Mouse (Mus musculus) adrenal gland, adult 18-20 months (tissue): ENCODE measurements around the gene Acp1. TPM values are rescaled to one million over a fixed set of nuclear protein-coding genes. Genes with fewer than 3 reads are reported as not detected.

Experiments
- DNase-seq, 2 experiments: peaks; one replicate each; pipeline ENCODE4 v3.0.0; 2021 to 2022; ENCODE audit warnings: low spot score in 2 of 2
- long read RNA-seq, 2 experiments: library from polyadenylated mRNA; stranded (forward); transcript quantifications; one replicate each; pipeline ENCODE4 v2.0.0; 2021
- total RNA-seq, 2 experiments: library from RNA; stranded (reverse); gene quantifications; 1 replicate in 1 of 2; 2 replicates in 1 of 2; pipeline ENCODE4 v1.2.3; 2021

Gene Acp1
- 10 to 100 TPM; 48.9 to 54.4 TPM for total RNA-seq
- long read RNA-seq, experiment 1, transcript Acp1-201 (6 exons, 3,066 nt): major isoform, 27 of 53 reads
- long read RNA-seq, experiment 1, transcript Acp1-202 (6 exons, 2,754 nt): minor isoform, 21 of 53 reads
- long read RNA-seq, experiment 1, partial matches to known transcripts: 0 of 53 reads
- long read RNA-seq, experiment 1, other reads (novel, unspliced or antisense): 4 of 53 reads
- long read RNA-seq, experiment 2, transcript Acp1-201 (6 exons, 3,066 nt): major isoform, 92 of 115 reads
- long read RNA-seq, experiment 2, transcript Acp1-202 (6 exons, 2,754 nt): minor isoform, 16 of 115 reads
- long read RNA-seq, experiment 2, partial matches to known transcripts: 2 of 115 reads
- long read RNA-seq, experiment 2, other reads (novel, unspliced or antisense): 5 of 115 reads

- peak; percentile 96 for DNase-seq
Measured at GRCm38 (mm10) chr12:30911261-30912047, at the start of gene Acp1, which contains the start of gene Sh3yl1. TSS of gene Acp1 (minus strand) at chr12:30911589. TSS of gene Sh3yl1 (plus strand) at chr12:30911668.

- DNase-seq: no peak
Measured at GRCm38 (mm10) chr12:30944197-30944596, 32.8 kb upstream of the Acp1 start.

DNA sequence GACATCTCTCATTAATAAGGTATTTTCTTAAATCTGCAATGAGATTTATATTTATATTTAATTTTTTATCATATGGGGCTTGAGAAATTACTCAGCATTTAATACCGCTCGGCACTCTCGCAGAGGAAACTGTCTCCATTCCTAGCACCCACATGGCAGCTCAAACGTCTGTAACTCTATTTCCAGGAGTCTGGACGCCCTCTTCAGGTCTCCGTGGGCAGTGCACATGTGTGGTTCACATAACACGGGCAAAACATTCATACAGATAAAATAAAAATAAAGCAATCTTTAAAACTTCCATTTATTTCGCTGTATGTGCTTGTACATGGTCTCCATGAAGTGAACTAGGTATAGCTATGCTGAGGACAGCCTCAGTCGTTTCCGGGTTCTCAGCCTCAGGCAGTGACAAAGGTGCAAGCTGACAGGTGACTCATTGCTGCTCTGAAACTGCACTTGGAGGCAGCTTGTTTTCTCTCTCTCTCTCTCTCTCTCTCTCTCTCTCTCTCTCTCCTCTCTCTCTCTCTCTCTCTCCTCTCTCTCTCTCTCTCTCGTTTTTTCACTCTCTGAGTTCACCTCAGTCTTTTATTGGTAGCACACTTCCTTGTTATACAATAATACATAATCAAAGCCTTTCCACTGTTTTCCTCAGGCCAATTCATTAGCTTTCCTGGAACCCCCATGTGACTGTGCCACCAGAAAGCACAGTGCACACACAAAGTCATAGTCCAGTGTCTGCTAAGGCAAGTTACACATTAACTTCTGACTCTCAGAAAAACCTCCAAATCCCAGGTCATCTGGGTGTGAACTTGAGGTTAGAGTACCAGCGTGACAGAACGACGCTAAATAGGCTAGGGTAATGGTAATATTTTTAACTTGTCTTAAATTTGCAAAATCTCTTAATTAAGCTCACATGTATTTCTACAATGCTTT, 31.9 kb upstream of the Acp1 start:
- DNase-seq: no peak

DNA sequence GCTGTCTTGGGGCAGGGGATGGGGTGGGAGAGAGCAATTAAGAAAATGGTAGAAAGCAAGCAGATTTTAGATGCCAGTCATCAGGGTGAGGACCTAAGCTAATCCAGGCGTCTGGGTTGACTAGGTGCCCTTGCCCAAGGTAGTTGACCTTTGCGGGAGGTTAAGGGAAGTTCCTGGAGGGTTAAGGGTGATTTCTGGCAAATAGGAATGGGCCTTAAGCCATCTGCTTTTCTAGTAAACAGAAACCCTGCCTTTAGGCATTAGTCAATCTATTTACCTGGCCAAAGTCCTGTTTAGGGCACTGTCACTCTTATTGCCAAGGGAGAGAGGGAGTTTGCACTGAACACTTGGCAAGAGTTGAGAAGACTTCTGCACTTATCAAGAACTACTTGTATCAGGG, 25.5 kb upstream of the Acp1 start:
- DNase-seq: no peak

DNA sequence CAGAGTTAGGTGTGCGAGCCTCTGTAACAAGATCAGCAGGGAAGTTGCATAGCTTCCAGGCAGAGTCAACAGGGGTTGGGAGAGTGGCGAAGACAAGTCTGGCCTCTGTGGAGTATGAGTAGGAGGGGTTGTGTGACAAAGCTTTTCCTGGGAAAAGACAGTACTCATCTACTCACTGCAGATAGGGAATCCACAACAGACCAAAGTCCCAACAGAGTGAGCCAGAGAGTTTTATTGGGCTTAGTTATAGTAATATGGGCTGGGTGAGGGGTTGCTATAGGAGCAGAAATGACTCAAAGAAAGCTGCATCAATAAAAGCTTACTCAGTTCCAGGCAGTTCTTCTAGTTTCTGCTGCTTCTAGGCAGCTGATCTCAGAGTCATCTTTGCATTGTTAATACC, 21.9 kb upstream of the Acp1 start:
- no peak for DNase-seq

GRCm38 (mm10) chr12:30928182-30928581, 16.8 kb upstream of the Acp1 start:
- DNase-seq: no peak

DNA sequence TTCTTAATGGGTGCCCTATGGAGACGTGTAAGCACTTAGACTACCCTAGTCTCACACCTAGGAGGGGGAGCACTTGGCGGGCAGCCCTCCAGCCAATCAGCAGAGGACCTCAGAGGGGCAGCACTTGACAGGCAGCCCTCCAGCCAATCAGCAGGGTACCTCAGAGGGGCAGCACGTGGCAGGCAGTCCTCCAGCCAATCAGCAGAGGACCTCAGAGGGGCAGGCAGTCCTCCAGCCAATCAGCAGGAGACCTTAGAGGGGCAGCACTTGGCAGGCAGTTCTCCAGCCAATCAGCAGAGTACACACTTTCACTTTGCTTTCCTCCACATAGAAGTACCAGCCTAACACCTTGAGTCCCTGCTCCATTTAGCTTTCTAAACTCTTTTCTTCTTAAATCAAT, 11.0 kb upstream of the Acp1 start:
- DNase-seq: no peak

DNA sequence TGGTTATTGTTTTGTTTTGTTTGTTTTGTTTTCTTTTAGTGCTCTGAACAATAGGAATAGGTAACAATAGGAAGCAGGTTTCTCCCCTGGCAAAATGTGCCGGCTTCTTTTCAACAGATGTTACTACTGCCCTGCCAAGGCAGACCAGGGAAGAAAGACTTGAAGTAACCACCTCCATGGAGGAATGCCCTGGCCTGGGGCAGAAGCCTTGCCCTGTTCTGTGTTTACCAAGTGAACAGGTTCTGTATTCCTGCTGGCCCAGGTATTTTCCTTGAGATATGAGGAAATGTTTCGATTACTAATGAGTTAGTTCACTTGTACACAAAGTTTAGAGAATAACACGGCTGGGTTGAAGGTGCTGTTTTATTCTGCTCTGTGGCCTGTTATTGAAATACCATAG, 1.5 kb upstream of the Acp1 start:
- no peak for DNase-seq

DNA sequence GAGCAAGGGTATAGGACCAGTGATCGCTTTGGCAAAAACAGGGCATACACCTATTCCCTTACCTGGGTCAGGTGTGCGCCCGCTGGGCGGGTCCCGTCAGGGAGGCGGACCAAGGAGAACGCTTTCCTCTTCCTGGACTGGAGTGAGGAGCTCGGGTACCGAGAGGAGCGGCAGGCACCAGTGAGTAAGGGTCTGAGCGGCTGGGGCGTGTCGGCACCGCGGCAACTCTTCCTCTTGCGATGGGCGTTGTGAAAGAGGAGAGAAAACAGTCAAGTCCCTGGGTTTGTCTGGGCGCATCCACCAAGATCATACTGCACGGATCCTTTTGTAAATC, 626 bp upstream of the Acp1 start:
- DNase-seq: peak; percentile 38 to 41

GRCm38 (mm10) chr12:30910860-30911259, 529 bp downstream of the Acp1 start:
- peak in 1 of 2 experiments; percentile 6 for DNase-seq

DNA sequence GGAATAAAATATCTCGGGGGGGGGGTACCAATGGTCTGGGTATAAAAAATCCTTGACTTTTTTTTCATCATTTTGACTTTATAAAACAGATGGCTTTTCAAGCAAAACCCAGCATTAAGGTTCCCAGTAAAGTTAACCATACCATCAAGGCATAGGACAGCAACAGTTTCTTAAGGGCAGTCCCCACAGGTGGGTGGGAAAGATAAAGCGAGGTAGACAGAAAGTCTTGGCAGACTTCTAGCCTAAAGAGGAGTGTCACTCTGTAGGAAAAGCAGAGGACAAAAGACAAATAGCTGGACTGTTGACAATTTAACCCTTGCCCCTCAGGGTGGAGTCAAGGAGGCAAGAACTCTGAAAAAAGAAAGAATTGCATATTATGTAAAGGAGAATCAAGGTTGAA, 1.5 kb downstream of the Acp1 start:
- no peak for DNase-seq

GRCm38 (mm10) chr12:30908658-30909057, 2.7 kb downstream of the Acp1 start:
- DNase-seq: no peak

DNA sequence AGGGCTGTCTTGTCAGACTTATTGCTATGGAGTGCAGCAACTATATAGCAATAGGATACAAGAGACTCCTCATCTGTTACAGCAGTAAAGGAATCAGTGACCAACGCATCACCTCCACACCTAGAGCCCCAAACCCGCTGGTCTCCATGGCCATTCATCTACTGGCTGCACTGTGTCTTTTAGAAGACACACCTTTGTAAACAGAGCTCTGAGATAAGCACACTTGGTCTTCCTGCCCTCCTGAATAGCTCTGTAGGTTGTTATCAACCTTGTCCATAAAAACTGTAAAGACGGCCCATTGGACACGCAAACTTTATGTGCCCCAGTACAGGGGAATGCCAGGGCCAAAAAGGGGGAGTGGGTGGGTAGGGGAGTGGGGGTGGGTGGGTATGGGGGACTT, 14.3 kb downstream of the Acp1 start:
- no peak for DNase-seq

- no peak for DNase-seq
Measured at GRCm38 (mm10) chr12:30891438-30891837, 20.0 kb downstream of the Acp1 start.

DNA sequence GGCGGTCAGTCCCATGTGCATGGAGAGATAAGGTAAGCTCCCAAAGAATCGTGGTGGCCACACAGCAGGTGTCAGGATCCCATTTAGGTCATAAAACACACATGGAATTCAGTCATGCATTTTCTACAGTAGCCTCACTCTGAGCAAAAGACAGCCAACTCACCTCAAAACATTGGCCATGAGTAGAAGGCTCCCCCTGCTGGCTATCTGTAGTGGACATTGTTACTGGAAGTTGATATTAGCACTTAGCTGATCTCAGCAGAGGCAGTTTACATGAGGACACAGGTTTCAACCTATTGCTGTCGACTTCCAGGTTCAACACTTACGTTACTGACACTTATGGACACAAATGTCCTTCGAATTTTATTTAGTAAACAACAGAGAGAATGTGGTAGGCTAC, 21.3 kb downstream of the Acp1 start:
- DNase-seq: peak; percentile 34 to 38

DNA sequence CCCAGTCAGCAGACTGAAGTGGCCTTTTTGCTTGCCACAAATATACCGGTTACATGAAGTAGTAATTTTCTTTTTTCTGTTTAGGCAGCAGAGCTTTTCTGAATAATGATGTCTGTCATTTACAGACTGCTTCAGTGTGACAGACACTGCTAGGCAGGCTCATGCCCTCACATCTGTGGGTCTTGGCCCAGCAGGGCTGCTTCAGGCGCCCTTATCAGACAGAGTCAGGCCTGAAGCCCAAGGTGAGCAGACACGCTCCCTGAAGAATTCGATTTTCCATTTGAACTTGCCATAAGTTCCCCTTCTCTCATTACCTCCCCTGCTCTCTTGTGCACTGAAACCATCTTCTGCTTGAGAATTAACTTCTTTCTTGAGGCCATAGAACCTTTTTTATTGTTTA, 23.4 kb downstream of the Acp1 start:
- DNase-seq: no peak

GRCm38 (mm10) chr12:30885891-30886290, 25.5 kb downstream of the Acp1 start:
- no peak for DNase-seq

DNA sequence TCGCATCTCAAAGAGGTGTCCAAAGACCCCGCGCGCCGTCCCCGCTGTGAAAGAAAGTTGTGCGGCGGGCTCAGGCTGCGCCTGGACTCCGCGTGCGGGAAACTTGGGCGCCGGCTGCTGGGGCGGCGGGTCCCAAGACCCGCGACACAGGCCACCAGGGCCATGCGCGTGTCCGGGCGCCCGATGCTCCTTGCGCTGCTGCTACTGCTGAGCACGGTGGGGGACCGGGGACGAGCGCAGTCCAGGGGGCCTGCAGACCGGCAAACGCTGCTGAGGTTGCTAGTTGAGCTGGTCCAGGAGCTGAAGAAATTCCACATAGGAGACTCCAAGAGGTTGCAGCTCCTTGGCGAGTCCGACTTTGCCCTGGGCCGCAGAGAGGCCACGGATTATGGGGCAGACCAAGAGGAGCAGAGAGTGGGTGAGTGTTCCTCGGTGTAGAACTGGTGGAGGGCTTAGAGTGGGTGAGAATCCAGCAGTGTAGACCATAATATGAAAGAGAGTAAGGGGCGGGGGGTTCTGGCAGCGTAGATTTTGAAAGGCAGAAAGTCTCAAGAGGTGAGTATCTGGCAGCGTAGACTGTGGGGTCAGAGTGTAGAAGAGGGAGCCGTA, 26.7 kb downstream of the Acp1 start:
- DNase-seq: no peak

GRCm38 (mm10) chr12:30883986-30884621, 27.3 kb downstream of the Acp1 start, which contains the start of gene Alkal2:
TSS of gene Alkal2 (plus strand) at chr12:30884322.
- DNase-seq: peak; percentile 8 to 22

- no peak for DNase-seq
Measured at GRCm38 (mm10) chr12:30883592-30883985, 27.8 kb downstream of the Acp1 start.
